Mouse (Mus musculus) gastrocnemius, postnatal 36 days (tissue): ENCODE measurements around the gene Etv1. TPM values are rescaled to one million over a fixed set of nuclear protein-coding genes. Genes with fewer than 3 reads are reported as not detected.
"Not testable (repeated sequence)": the region's sequence is repeated elsewhere in the genome, so short reads cannot be mapped to it uniquely, and the experiment has no call there.

ENCODE experiments used
- DNase-seq, 2 experiments: peaks; one replicate each; pipeline ENCODE4 v3.0.0; 2022
- intact Hi-C: fragments of 180-260 bp; cut with DNase I; formaldehyde crosslinking; loops from one replicate; pipeline ENCODE4 v1.15.1; 2025
- total RNA-seq, 2 experiments: library from RNA; stranded (reverse); gene quantifications; 2 replicates each; pipeline ENCODE4 v1.2.3; 2021

Etv1 gene
- total RNA-seq, 2 experiments from 2014 or later: 6.1 to 6.6 TPM

- no peak for DNase-seq
- intact Hi-C loops: no loop called here
Observed at GRCm38 (mm10) chr12:38814010-38814786, 35.0 kb downstream of the Etv1 start.

- no peak for DNase-seq
- intact Hi-C loops: no loop called here
Observed at GRCm38 (mm10) chr12:38816235-38816634, 37.1 kb downstream of the Etv1 start.

- intact Hi-C loops: no loop called here
- no peak for DNase-seq
Observed at GRCm38 (mm10) chr12:38818320-38818719, 39.1 kb downstream of the Etv1 start.

GRCm38 (mm10) chr12:38820642-38821041 is 41.5 kb downstream of the Etv1 start:
- intact Hi-C loops: no loop called here
- no peak for DNase-seq

GRCm38 (mm10) chr12:38824405-38824804 is 45.2 kb downstream of the Etv1 start:
- no peak for DNase-seq
- intact Hi-C loops: no loop called here

GRCm38 (mm10) chr12:38832981-38833380 is 53.8 kb downstream of the Etv1 start:
- no peak for DNase-seq
- intact Hi-C loops: no loop called here

- intact Hi-C loops: no loop called here
- no peak for DNase-seq
Observed at GRCm38 (mm10) chr12:38834581-38834980, 55.4 kb downstream of the Etv1 start.

- DNase-seq, intact Hi-C loops: not testable (repeated sequence)
Observed at GRCm38 (mm10) chr12:38834986-38835385, 55.8 kb downstream of the Etv1 start.

GRCm38 (mm10) chr12:38843801-38844295 is 64.7 kb downstream of the Etv1 start:
- DNase-seq: no peak
- intact Hi-C loops: no loop called here

- intact Hi-C loops: no loop called here
- DNase-seq: no peak
Observed at GRCm38 (mm10) chr12:38847500-38848261, 68.5 kb downstream of the Etv1 start.

GRCm38 (mm10) chr12:38849994-38850393 is 70.8 kb downstream of the Etv1 start:
- intact Hi-C loops: no loop called here
- DNase-seq: no peak

- intact Hi-C loops: no loop called here
- DNase-seq: no peak
Observed at GRCm38 (mm10) chr12:38854274-38854673, 75.1 kb downstream of the Etv1 start.

GRCm38 (mm10) chr12:38854751-38855150 is 75.6 kb downstream of the Etv1 start:
- no peak for DNase-seq
- intact Hi-C loops: no loop called here

GRCm38 (mm10) chr12:38859675-38860074 is 80.5 kb downstream of the Etv1 start:
- intact Hi-C loops: no loop called here
- DNase-seq: no peak

GRCm38 (mm10) chr12:38860168-38861115 is 81.3 kb downstream of the Etv1 start:
- DNase-seq: no peak
- intact Hi-C loops: no loop called here

- intact Hi-C loops: no loop called here
- no peak for DNase-seq
Observed at GRCm38 (mm10) chr12:38863395-38863794, 84.2 kb downstream of the Etv1 start.

- DNase-seq: no peak
Observed at GRCm38 (mm10) chr12:38863982-38864828, 85.0 kb downstream of the Etv1 start.

GRCm38 (mm10) chr12:38874470-38874995 is 95.4 kb downstream of the Etv1 start:
- DNase-seq: no peak
- intact Hi-C loops: no loop called here

More at GRCm38 (mm10) chr12:38863982-38864828, 85.0 kb downstream of the Etv1 start:
- intact Hi-C loops: no loop called here

GRCm38 (mm10) chr12:38904516-38904915 is 125.3 kb downstream of the Etv1 start:
- DNase-seq: no peak
- intact Hi-C loops: no loop called here
